Mouse (Mus musculus): ENCODE measurements around the gene Olfr1188.

DNA sequence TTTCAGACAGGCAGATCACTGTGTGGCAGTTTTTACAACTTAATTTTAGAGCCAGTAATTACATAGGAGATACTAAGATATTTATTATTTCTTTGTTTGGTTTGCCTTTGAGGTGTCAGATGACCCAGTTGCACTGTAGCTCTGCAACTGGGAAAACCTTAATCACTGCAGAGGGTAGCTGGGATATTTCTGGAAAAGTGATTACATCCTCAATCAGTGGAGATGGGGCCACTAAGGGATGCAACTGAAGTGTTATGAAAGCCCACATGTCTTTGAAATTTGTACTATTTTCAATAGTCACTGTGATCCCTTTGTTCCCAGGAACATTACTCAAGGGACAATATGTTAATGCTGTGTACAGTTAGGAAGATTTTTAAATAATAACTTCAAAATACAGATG, 29.4 kb downstream of the Olfr1188 start, which contains the start of gene Olfr1189:
- TF ChIP-seq POLR2A (IDR thresholded peaks at IDR 0.05; ENCODE audit: insufficient read depth, low read depth, low read length) (no peak), CTCF (IDR thresholded peaks at IDR 0.05) (no peak)

Data from heart, adult 2 months (tissue).